Mouse (Mus musculus) erythroblast, embryonic 14.5 days (primary cell): ENCODE data around the gene Scamp2. TPM values are rescaled to one million over a fixed set of nuclear protein-coding genes. Genes with fewer than 3 reads are reported as not detected.

Experiments
- H3K27me3 ChIP-seq: 2 replicates; pipeline ENCODE4 v1.6.1; 2012; ENCODE audit warnings: inconsistent platforms; ENCODE audit not compliant: control insufficient read depth
- H3K36me3 ChIP-seq: 2 replicates; pipeline ENCODE4 v1.6.1; 2012; ENCODE audit warnings: mild to moderate bottlenecking, inconsistent platforms; ENCODE audit not compliant: control insufficient read depth
- H3K4me1 ChIP-seq: 2 replicates; pipeline ENCODE4 v1.6.1; 2012; ENCODE audit warnings: inconsistent platforms; ENCODE audit not compliant: control insufficient read depth
- H3K4me3 ChIP-seq: replicated peaks from 2 replicates; pipeline ENCODE3; 2012; ENCODE audit warnings: moderate library complexity, mild to moderate bottlenecking, inconsistent platforms
- H3K9me3 ChIP-seq: 2 replicates; pipeline ENCODE4 v1.6.1; 2012; ENCODE audit warnings: low read length, inconsistent platforms, mixed read lengths; ENCODE audit not compliant: control insufficient read depth
- GATA1 ChIP-seq: IDR thresholded peaks from 2 replicates; pipeline ENCODE4 v1.6.1; 2012; ENCODE audit warnings: low read length, inconsistent platforms, mixed read lengths
- TAL1 ChIP-seq: IDR thresholded peaks from 3 replicates; pipeline ENCODE4 v1.6.1; 2012; ENCODE audit warnings: low read length, inconsistent platforms, mixed read lengths
- polyA plus RNA-seq: library from polyadenylated mRNA; stranded (reverse); fragments of >175 nt; gene quantifications from 2 replicates; pipeline ENCODE4 v1.2.3, GENCODE M21; 2012

Scamp2 gene
- polyA plus RNA-seq, 1 experiment, result 0.38 TPM

DNA sequence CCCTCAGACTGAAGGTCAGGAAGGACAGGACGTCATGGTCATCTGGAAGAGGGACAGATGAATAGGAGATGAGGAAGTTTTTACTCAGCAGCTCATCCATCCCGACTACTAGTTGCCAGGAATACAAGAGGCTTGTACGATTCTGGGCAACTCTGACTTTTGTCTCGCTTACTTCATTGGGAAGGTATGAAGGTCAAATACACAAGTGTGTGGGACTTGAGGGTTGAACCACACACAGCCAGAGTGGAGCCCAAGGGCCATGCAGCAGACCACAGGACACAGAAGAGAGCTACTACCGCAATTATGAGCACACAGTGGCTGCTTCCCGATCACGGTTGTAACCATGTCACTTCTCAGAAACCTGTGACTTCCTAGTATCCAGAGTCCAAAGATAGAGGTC, 51.8 kb downstream of the Scamp2 start:
- peaks cover 37% of the 10 kb centered on the region for H3K27me3 ChIP-seq
- H3K9me3 ChIP-seq, result no peaks in the 10 kb centered on the region
- TF ChIP-seq TAL1 (no peak), GATA1 (no peak)

GRCm38 (mm10) chr9:57613975-57614374, 53.2 kb downstream of the Scamp2 start:
- Histone ChIP-seq H3K4me3 (no peak overlapping the region), H3K27me3 (peaks cover 28% of the 10 kb centered on the region)

More for the DNA sequence above, 51.8 kb downstream of the Scamp2 start:
- peaks cover 12% of the 10 kb centered on the region for H3K4me1 ChIP-seq
- H3K4me3 ChIP-seq, result no peak overlapping the region
- no peaks in the 10 kb centered on the region for H3K36me3 ChIP-seq

GRCm38 (mm10) chr9:57614786-57615185, 54.0 kb downstream of the Scamp2 start:
- no peaks in the 10 kb centered on the region for H3K9me3 ChIP-seq
- H3K36me3 ChIP-seq, result no peaks in the 10 kb centered on the region
- peaks cover 12% of the 10 kb centered on the region for H3K4me1 ChIP-seq
- peaks cover 26% of the 10 kb centered on the region for H3K27me3 ChIP-seq
- no peak overlapping the region for H3K4me3 ChIP-seq
- no peak for TF ChIP-seq GATA1
- no peak for TF ChIP-seq TAL1

More at GRCm38 (mm10) chr9:57613975-57614374, 53.2 kb downstream of the Scamp2 start:
- H3K36me3 ChIP-seq, result no peaks in the 10 kb centered on the region
- H3K9me3 ChIP-seq, result no peaks in the 10 kb centered on the region
- H3K4me1 ChIP-seq, result peaks cover 12% of the 10 kb centered on the region
- no peak for TF ChIP-seq TAL1
- no peak for TF ChIP-seq GATA1

DNA sequence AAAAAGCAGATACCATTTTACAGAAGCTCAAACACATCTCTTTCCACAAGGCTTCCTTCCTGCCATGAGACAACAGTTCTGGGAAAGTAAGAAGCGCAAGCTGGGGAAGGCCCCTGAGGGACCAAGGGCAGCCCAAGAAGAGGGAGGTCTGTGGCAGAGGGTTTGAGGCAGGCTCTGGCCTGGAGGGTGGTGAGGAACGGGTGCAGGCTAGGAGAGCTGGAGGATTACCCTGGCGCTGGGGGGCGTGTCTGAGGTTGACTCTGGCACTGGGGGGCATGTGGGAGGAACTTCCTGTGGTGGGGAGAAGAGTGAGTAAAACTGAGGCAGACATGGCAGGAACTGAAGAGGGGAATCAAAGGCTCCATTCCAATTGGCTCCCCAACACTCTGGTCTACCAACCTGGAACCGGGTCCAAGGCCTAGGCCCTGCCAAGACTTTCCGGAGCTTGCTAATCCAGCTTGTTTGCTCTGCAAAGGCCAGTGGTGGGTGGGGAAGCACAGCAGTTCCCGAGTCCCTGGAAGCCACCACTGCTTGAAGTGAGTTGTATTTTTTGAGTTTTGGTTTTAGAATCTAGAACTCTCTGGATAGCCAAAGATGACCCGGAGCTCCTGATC, 56.9 kb downstream of the Scamp2 start:
- Histone ChIP-seq H3K4me3 (no peak overlapping the region), H3K27me3 (peaks cover 18% of the 10 kb centered on the region), H3K36me3 (no peaks in the 10 kb centered on the region), H3K4me1 (peaks cover 12% of the 10 kb centered on the region), H3K9me3 (no peaks in the 10 kb centered on the region)
- TF ChIP-seq GATA1 (no peak), TAL1 (no peak)

DNA sequence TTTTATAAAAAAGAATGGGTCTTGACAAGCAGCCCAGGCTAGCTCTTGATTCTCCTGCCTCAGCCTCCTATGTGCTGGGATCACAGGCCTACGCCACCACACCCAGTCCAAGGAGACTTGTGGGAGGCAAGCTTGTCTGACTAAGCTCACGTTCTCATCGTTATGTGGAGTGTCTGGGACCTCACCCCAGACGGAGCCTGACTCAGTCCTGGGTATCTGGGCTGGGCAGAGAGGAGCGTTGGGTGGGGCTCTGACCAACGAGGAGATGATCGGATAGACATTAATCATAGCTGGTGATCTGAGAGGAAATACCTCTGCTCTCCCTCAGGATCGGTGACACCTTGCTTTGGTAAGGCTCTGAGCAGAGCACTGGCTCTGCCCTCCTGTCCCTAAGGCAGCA, 58.1 kb downstream of the Scamp2 start:
- H3K9me3 ChIP-seq, result no peaks in the 10 kb centered on the region
- H3K27me3 ChIP-seq, result peaks cover 15% of the 10 kb centered on the region
- peaks cover 19% of the 10 kb centered on the region for H3K4me1 ChIP-seq
- TF ChIP-seq GATA1 (no peak), TAL1 (no peak)
- H3K36me3 ChIP-seq, result no peaks in the 10 kb centered on the region
- no peak overlapping the region for H3K4me3 ChIP-seq

GRCm38 (mm10) chr9:57620674-57621073, 59.9 kb downstream of the Scamp2 start, which contains the start of gene Lman1l:
TSS of gene Lman1l (minus strand) at chr9:57620774.
- H3K4me3 ChIP-seq, result no peak within 1 kb of the TSS
- H3K36me3 ChIP-seq, result peaks cover 13% of the 10 kb centered on the region
- H3K4me1 ChIP-seq, result peaks cover 20% of the 10 kb centered on the region
- H3K9me3 ChIP-seq, result no peaks in the 10 kb centered on the region
- TF ChIP-seq TAL1 (no peak), GATA1 (no peak)
- peaks cover 7% of the 10 kb centered on the region for H3K27me3 ChIP-seq

DNA sequence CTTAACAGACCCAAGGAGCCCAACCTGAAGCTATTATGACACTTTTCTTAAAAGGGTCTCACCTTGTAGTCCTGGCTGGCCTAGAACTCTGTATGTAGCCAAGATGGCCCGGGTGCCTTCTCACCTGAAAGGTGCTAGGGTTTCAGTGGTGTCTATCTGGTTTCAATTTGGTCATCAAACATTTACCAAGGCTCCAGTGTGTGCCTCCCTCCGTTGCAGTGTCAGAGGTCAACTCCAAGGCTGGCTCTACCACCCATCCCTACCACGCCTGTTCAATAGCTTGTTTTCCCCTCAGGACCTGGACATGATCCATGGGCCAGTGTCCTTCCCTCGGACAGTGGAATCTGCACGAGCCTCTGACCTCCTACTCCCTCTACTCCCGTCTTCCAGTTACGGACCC, 63.6 kb downstream of the Scamp2 start:
- peaks cover 18% of the 10 kb centered on the region for H3K4me1 ChIP-seq
- H3K36me3 ChIP-seq, result peaks cover 49% of the 10 kb centered on the region
- H3K9me3 ChIP-seq, result no peaks in the 10 kb centered on the region
- H3K27me3 ChIP-seq, result no peaks in the 10 kb centered on the region; the same call in 1 of the 2 replicates
- H3K4me3 ChIP-seq, result no peak overlapping the region
- TF ChIP-seq TAL1 (no peak), GATA1 (no peak)

- no peaks in the 10 kb centered on the region for H3K27me3 ChIP-seq
- no peaks in the 10 kb centered on the region for H3K9me3 ChIP-seq
- peaks cover 25% of the 10 kb centered on the region for H3K4me1 ChIP-seq
- peaks cover 65% of the 10 kb centered on the region for H3K36me3 ChIP-seq
- H3K4me3 ChIP-seq, result no peak overlapping the region
- TF ChIP-seq GATA1, result no peak
- TF ChIP-seq TAL1, result no peak
Observed at GRCm38 (mm10) chr9:57625674-57626500, 65.1 kb downstream of the Scamp2 start.

DNA sequence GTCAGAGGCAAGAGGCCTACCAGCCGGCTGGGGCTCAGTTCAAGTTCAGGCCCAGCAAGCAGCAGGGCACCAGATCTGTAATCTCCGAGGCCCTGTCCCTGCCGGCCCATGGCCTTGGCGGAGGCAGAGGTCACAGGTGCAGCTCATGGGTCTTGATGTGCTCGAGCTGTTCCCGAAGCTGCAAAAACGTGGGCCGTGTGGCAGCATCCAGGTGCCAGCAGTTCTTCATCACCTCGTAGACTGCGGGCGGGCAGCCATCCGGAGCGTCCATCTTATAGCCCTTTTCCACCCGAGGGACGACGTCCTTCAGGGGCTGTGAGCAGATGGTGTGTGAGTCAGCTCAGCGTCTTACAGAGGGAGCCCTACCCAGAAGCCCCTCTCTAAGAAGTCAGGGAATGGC, 66.4 kb downstream of the Scamp2 start:
- H3K36me3 ChIP-seq, result peaks cover 78% of the 10 kb centered on the region
- H3K4me1 ChIP-seq, result peaks cover 27% of the 10 kb centered on the region

More for the DNA sequence above, 66.4 kb downstream of the Scamp2 start:
- H3K9me3 ChIP-seq, result no peaks in the 10 kb centered on the region
- no peak for TF ChIP-seq TAL1
- TF ChIP-seq GATA1, result no peak
- H3K4me3 ChIP-seq, result no peak overlapping the region
- no peaks in the 10 kb centered on the region for H3K27me3 ChIP-seq
